Mouse (Mus musculus): ENCODE measurements around the gene Gmip.
A peak's percentile ranks its signal among the peaks of the same experiment; 100 is the strongest.

The Gmip gene

GRCm38 (mm10) chr8:69804537-69804936, 3.9 kb upstream of the Gmip start:
- DNase-seq (ENCODE audit: low spot score), result no peak

- DNase-seq (ENCODE audit: low spot score), result no peak
Measured at GRCm38 (mm10) chr8:69805086-69805485, 3.4 kb upstream of the Gmip start.

- no peak for DNase-seq (ENCODE audit: low spot score)
Measured at GRCm38 (mm10) chr8:69805491-69805890, 3.0 kb upstream of the Gmip start.

GRCm38 (mm10) chr8:69807236-69807635, 1.2 kb upstream of the Gmip start:
- DNase-seq (ENCODE audit: low spot score), result no peak

GRCm38 (mm10) chr8:69808864-69809403, 455 bp downstream of the Gmip start:
- DNase-seq (ENCODE audit: low spot score), result no peak

- no peak for DNase-seq (ENCODE audit: low spot score)
Measured at GRCm38 (mm10) chr8:69809820-69810219, 1.3 kb downstream of the Gmip start.

- no peak for DNase-seq (ENCODE audit: low spot score)
Measured at GRCm38 (mm10) chr8:69814881-69815280, 6.4 kb downstream of the Gmip start.

- no peak for DNase-seq (ENCODE audit: low spot score)
Measured at GRCm38 (mm10) chr8:69815396-69815795, 6.9 kb downstream of the Gmip start.

GRCm38 (mm10) chr8:69820466-69820865, 12.0 kb downstream of the Gmip start:
- no peak for DNase-seq (ENCODE audit: low spot score)

GRCm38 (mm10) chr8:69821971-69822385, 13.5 kb downstream of the Gmip start:
- no peak for DNase-seq (ENCODE audit: low spot score)

GRCm38 (mm10) chr8:69822386-69823191, 14.1 kb downstream of the Gmip start, which contains the start of gene Lpar2:
Lpar2 (plus strand) TSS chr8:69822429.
- no peak for DNase-seq (ENCODE audit: low spot score)

GRCm38 (mm10) chr8:69826371-69826770, 17.9 kb downstream of the Gmip start:
- no peak for DNase-seq (ENCODE audit: low spot score)

GRCm38 (mm10) chr8:69832298-69832853, 23.9 kb downstream of the Gmip start, which contains the start of gene Pbx4:
Pbx4 (plus strand) TSS chr8:69832491.
- DNase-seq (ENCODE audit: low spot score), result peak; percentile 84

GRCm38 (mm10) chr8:69837057-69837682, 28.7 kb downstream of the Gmip start:
- DNase-seq (ENCODE audit: low spot score), result no peak

- no peak for DNase-seq (ENCODE audit: low spot score)
Measured at GRCm38 (mm10) chr8:69847167-69848065, 38.9 kb downstream of the Gmip start.

GRCm38 (mm10) chr8:69848951-69849350, 40.5 kb downstream of the Gmip start:
- DNase-seq (ENCODE audit: low spot score), result no peak

- no peak for DNase-seq (ENCODE audit: low spot score)
Measured at GRCm38 (mm10) chr8:69849899-69850298, 41.4 kb downstream of the Gmip start.

- no peak for DNase-seq (ENCODE audit: low spot score)
Measured at GRCm38 (mm10) chr8:69850926-69851506, 42.5 kb downstream of the Gmip start.

- DNase-seq (ENCODE audit: low spot score), result no peak
Measured at GRCm38 (mm10) chr8:69853869-69854268, 45.4 kb downstream of the Gmip start.

- DNase-seq (ENCODE audit: low spot score), result no peak
Measured at GRCm38 (mm10) chr8:69860807-69861206, 52.3 kb downstream of the Gmip start.

- no peak for DNase-seq (ENCODE audit: low spot score)
Measured at GRCm38 (mm10) chr8:69861251-69861650, 52.8 kb downstream of the Gmip start.

All from layer of hippocampus, adult 9-10 months (tissue).